ENCODE assay signal across 17 mouse cellular contexts in genomic region chr6:135727106-135727505, GRCm38 (mm10).
DNase-seq lines count a peak whose midpoint lies in the region; ATAC-seq lines count a peak whose summit lies in the region.
"Had no signal": no experiment of that assay in that cellular context is flagged by ENCODE, and none has a peak within 500 bp of the region (broad histone marks: within the 10 kb centered on the region; RNA-seq: fewer than 3 reads in every experiment).

No protein-coding gene starts in this region.

- H3K36me3 ChIP-seq in kidney, embryonic 14.5 days (ENCODE audit: control insufficient read depth, insufficient read depth, low read length), result no peaks in the 10 kb centered on the region
- H3K36me3 ChIP-seq: heart, embryonic 13.5 days; limb, embryonic 15.5 days; midbrain, embryonic 12.5 days had no signal

- no peak overlapping the region for H3K4me2 ChIP-seq in kidney, embryonic 14.5 days (replicated peaks; ENCODE audit: low read depth, low read length)
- H3K4me2 ChIP-seq: heart, embryonic 13.5 days; limb, embryonic 15.5 days; midbrain, embryonic 12.5 days had no signal

- no peaks in the 10 kb centered on the region for H3K27me3 ChIP-seq in kidney, embryonic 14.5 days (ENCODE audit: control insufficient read depth, insufficient read depth, low read length)
- H3K27me3 ChIP-seq: heart, embryonic 13.5 days; limb, embryonic 15.5 days; midbrain, embryonic 12.5 days had no signal

- H3K4me1 ChIP-seq in kidney, embryonic 14.5 days (ENCODE audit: control insufficient read depth, insufficient read depth, low read length), result no peaks in the 10 kb centered on the region
- H3K4me1 ChIP-seq: heart, embryonic 13.5 days; limb, embryonic 15.5 days; midbrain, embryonic 12.5 days had no signal

- H3K4me3 ChIP-seq in kidney, embryonic 14.5 days (ENCODE audit: low read length), result no peak overlapping the region
- H3K4me3 ChIP-seq: heart, embryonic 13.5 days; limb, embryonic 15.5 days; midbrain, embryonic 12.5 days; myocyte had no signal

- no peak overlapping the region for H3K27ac ChIP-seq in kidney, embryonic 14.5 days (ENCODE audit: low read depth, low read length)
- H3K27ac ChIP-seq: heart, embryonic 13.5 days; limb, embryonic 15.5 days; midbrain, embryonic 12.5 days had no signal

- 84% methylated on average over 5 of the region's 5 CpGs for WGBS in kidney, embryonic 14.5 days

- H3K9me3 ChIP-seq in kidney, embryonic 14.5 days (ENCODE audit: control insufficient read depth, low read length), result no peaks in the 10 kb centered on the region
- H3K9me3 ChIP-seq: heart, embryonic 13.5 days; limb, embryonic 15.5 days; midbrain, embryonic 12.5 days had no signal

- H3K9ac ChIP-seq in kidney, embryonic 14.5 days (ENCODE audit: low read depth, low read length), result no peak overlapping the region
- H3K9ac ChIP-seq: forebrain, postnatal 0 days; heart, embryonic 13.5 days; limb, embryonic 15.5 days; midbrain, embryonic 12.5 days had no signal

- peak; percentile 54 for DNase-seq in kidney, adult 11 months
- peak; percentile 38 for DNase-seq in brain, adult 2 months (ENCODE audit: low read depth, low spot score)
- DNase-seq in cerebellum, adult 11-12 months, result peak; percentile 39
- DNase-seq in cerebellum, postnatal 36 days, result peak; percentile 60 to 62
- DNase-seq in testis, postnatal 14 days (ENCODE audit: low spot score), result no peak
- DNase-seq in liver, result no peak
- DNase-seq: adrenal gland, postnatal 25 days; forebrain, postnatal 0 days; heart, postnatal 4 days; lung, adult 18-20 months; lung, postnatal 36 days; right cerebral cortex, postnatal 14 days had no signal

- ATAC-seq in kidney, embryonic 14.5 days (ENCODE audit: low FRiP score, low TSS enrichment), result no peak
- ATAC-seq: forebrain, postnatal 0 days had no signal

Comparison
In these comparisons a context has a peak if more than half of its experiments do, and no peak if none do; other contexts are left out.
1. DNase-seq: peak in kidney, adult 11 months (single experiment), brain, adult 2 months (single experiment), cerebellum, adult 11-12 months (single experiment) and cerebellum, postnatal 36 days (2 of 2); none in testis, postnatal 14 days (single experiment) and liver (single experiment).